Mouse (Mus musculus): ENCODE measurements around the gene Snw1.

Snw1 gene

GRCm38 (mm10) chr12:87423700-87424099, 48.4 kb downstream of the Snw1 start:
- in situ Hi-C loops (cut with MboI, MseI) = no loop called here

GRCm38 (mm10) chr12:87421708-87422507, 50.2 kb downstream of the Snw1 start:
- in situ Hi-C loops (cut with MboI, MseI) = no loop called here

GRCm38 (mm10) chr12:87419974-87420485, 52.0 kb downstream of the Snw1 start:
- in situ Hi-C loops (cut with MboI, MseI) = no loop called here

GRCm38 (mm10) chr12:87418921-87419320, 53.2 kb downstream of the Snw1 start:
- in situ Hi-C loops (cut with MboI, MseI) = no loop called here

GRCm38 (mm10) chr12:87416690-87417089, 55.4 kb downstream of the Snw1 start:
- in situ Hi-C loops (cut with MboI, MseI) = no loop called here

GRCm38 (mm10) chr12:87415358-87415757, 56.7 kb downstream of the Snw1 start:
- in situ Hi-C loops (cut with MboI, MseI) = no loop called here

- in situ Hi-C loops (cut with MboI, MseI) = loop anchor here (5.0 kb wide), 1 partner anchor 106 kb away; no protein-coding TSS in a partner anchor
Observed at GRCm38 (mm10) chr12:87413179-87413790, 58.8 kb downstream of the Snw1 start.

GRCm38 (mm10) chr12:87410999-87411398, 61.1 kb downstream of the Snw1 start:
- in situ Hi-C loops (cut with MboI, MseI) = loop anchor here (5.0 kb wide), 1 partner anchor 104 kb away; no protein-coding TSS in a partner anchor

GRCm38 (mm10) chr12:87409123-87409522, 63.0 kb downstream of the Snw1 start:
- in situ Hi-C loops (cut with MboI, MseI) = no loop called here

- in situ Hi-C loops (cut with MboI, MseI) = no loop called here
Observed at GRCm38 (mm10) chr12:87407869-87408605, 64.0 kb downstream of the Snw1 start.

- in situ Hi-C loops (cut with MboI, MseI) = no loop called here
Observed at GRCm38 (mm10) chr12:87405721-87406120, 66.4 kb downstream of the Snw1 start.

- in situ Hi-C loops (cut with MboI, MseI) = no loop called here
Observed at GRCm38 (mm10) chr12:87405165-87405564, 66.9 kb downstream of the Snw1 start.

GRCm38 (mm10) chr12:87401883-87402282, 70.2 kb downstream of the Snw1 start:
- in situ Hi-C loops (cut with MboI, MseI) = no loop called here

- in situ Hi-C loops (cut with MboI, MseI) = no loop called here
Observed at GRCm38 (mm10) chr12:87399119-87399819, 72.8 kb downstream of the Snw1 start.
